Mouse (Mus musculus) frontal cortex, postnatal 36 days (tissue): ENCODE results near the gene Exoc3l2.
"Not testable (repeated sequence)": the region's sequence is repeated elsewhere in the genome, so short reads cannot be mapped to it uniquely, and the experiment has no call there.

Experiments used
- DNase-seq, 2 experiments: peaks; one replicate each; pipeline ENCODE4 v3.0.0; 2022; ENCODE audit warnings: low spot score in 2 of 2

Gene Exoc3l2

GRCm38 (mm10) chr7:19489525-19489924 lies 26.4 kb downstream of the Exoc3l2 start:
- no peak for DNase-seq

- DNase-seq, result no peak
These were observed 28.6 kb downstream of the Exoc3l2 start for GRCm38 (mm10) chr7:19491731-19492130.

GRCm38 (mm10) chr7:19494751-19495474 lies 31.8 kb downstream of the Exoc3l2 start:
- no peak for DNase-seq

- DNase-seq, result no peak
These were observed 32.5 kb downstream of the Exoc3l2 start for GRCm38 (mm10) chr7:19495521-19496213.

GRCm38 (mm10) chr7:19496214-19496555 lies 33.1 kb downstream of the Exoc3l2 start:
- no peak for DNase-seq

- no peak for DNase-seq
These were observed 35.2 kb downstream of the Exoc3l2 start for GRCm38 (mm10) chr7:19498326-19498725.

- no peak for DNase-seq
These were observed 37.6 kb downstream of the Exoc3l2 start for GRCm38 (mm10) chr7:19500420-19501363.

GRCm38 (mm10) chr7:19501658-19502057 lies 38.5 kb downstream of the Exoc3l2 start:
- no peak for DNase-seq

GRCm38 (mm10) chr7:19503481-19504068 lies 40.4 kb downstream of the Exoc3l2 start:
- DNase-seq, result no peak

GRCm38 (mm10) chr7:19506326-19506725 lies 43.2 kb downstream of the Exoc3l2 start:
- DNase-seq, result no peak

- DNase-seq, result no peak
These were observed 44.0 kb downstream of the Exoc3l2 start for GRCm38 (mm10) chr7:19506969-19507611.

- no peak for DNase-seq
These were observed 44.5 kb downstream of the Exoc3l2 start for GRCm38 (mm10) chr7:19507612-19507981.

- peak; percentile 94 to 95 for DNase-seq
These were observed 45.2 kb downstream of the Exoc3l2 start, which contains the start of the genes Bloc1s3 and Trappc6a for GRCm38 (mm10) chr7:19508150-19508923. Gene Bloc1s3 (minus strand): TSS chr7:19508367. Gene Trappc6a (plus strand): TSS chr7:19508395.

- no peak for DNase-seq
These were observed 45.9 kb downstream of the Exoc3l2 start for GRCm38 (mm10) chr7:19508924-19509568.

GRCm38 (mm10) chr7:19509786-19510185 lies 46.7 kb downstream of the Exoc3l2 start:
- DNase-seq, result no peak

GRCm38 (mm10) chr7:19511934-19512333 lies 48.8 kb downstream of the Exoc3l2 start:
- not testable (repeated sequence) for DNase-seq

GRCm38 (mm10) chr7:19512353-19512752 lies 49.2 kb downstream of the Exoc3l2 start:
- no peak for DNase-seq

- no peak for DNase-seq
These were observed 54.7 kb downstream of the Exoc3l2 start, which contains the start of gene Nkpd1 for GRCm38 (mm10) chr7:19517652-19518365. Gene Nkpd1 (plus strand): TSS chr7:19517838.

GRCm38 (mm10) chr7:19520032-19520431 lies 56.9 kb downstream of the Exoc3l2 start:
- DNase-seq, result no peak
